Mouse (Mus musculus) heart, embryonic 14.5 days (tissue): Measurements from ENCODE around the gene B4galt3. TPM values are rescaled to one million over a fixed set of nuclear protein-coding genes. Genes with fewer than 3 reads are reported as not detected.

ENCODE experiments used
- ATAC-seq: fragments of 200-750 bp; cut with Nextera tagmentation; 2 replicates; pipeline ENCODE4 v1.8.0; 2017; ENCODE audit warnings: low read depth, moderate TSS enrichment; ENCODE audit not compliant: insufficient number of reproducible peaks, insufficient read depth, low FRiP score
- H3K27ac ChIP-seq, 2 experiments: fragments of 200-500 bp in 1 of 2; fragments of 300-500 bp in 1 of 2; sonication (generic) in 1 of 2; replicated peaks in 1 of 2; 2 replicates each; pipeline ENCODE4 v1.5.1; 2012 to 2014; ENCODE audit warnings: low read depth in 2 of 2, low read length in 2 of 2, control low read depth in 1 of 2, mild to moderate bottlenecking in 1 of 2, mixed read lengths in 1 of 2; ENCODE audit not compliant: control insufficient read depth in 1 of 2, insufficient read depth in 1 of 2
- H3K27me3 ChIP-seq: fragments of 300-500 bp; sonication (generic); 2 replicates; pipeline ENCODE4 v1.6.1; 2014; ENCODE audit warnings: mild to moderate bottlenecking, low read length, control low read depth; ENCODE audit not compliant: control insufficient read depth, insufficient read depth
- H3K36me3 ChIP-seq: fragments of 300-500 bp; sonication (generic); 2 replicates; pipeline ENCODE4 v1.6.1; 2014; ENCODE audit warnings: mild to moderate bottlenecking, control low read depth, low read length, mixed read lengths; ENCODE audit not compliant: control insufficient read depth, insufficient read depth
- H3K4me1 ChIP-seq, 2 experiments: fragments of 200-500 bp in 1 of 2; fragments of 300-500 bp in 1 of 2; sonication (generic) in 1 of 2; 2 replicates each; pipeline ENCODE4 v1.6.1; 2012 to 2014; ENCODE audit warnings: low read length in 2 of 2, control low read depth in 1 of 2, mixed read lengths in 1 of 2; ENCODE audit not compliant: control insufficient read depth in 2 of 2, insufficient read depth in 2 of 2
- H3K4me2 ChIP-seq: fragments of 300-500 bp; sonication (generic); 2 replicates; pipeline ENCODE4 v1.6.1; 2014; ENCODE audit warnings: mild to moderate bottlenecking, low read length
- H3K4me3 ChIP-seq, 2 experiments: fragments of 200-500 bp in 1 of 2; fragments of 300-500 bp in 1 of 2; sonication (generic) in 1 of 2; 2 replicates each; pipeline ENCODE4 v1.5.1; 2012 to 2014; ENCODE audit warnings: low read length in 2 of 2, mild to moderate bottlenecking in 2 of 2, control low read depth in 1 of 2, low read depth in 1 of 2, moderate library complexity in 1 of 2; ENCODE audit not compliant: control insufficient read depth in 1 of 2, insufficient read depth in 1 of 2
- H3K9ac ChIP-seq: fragments of 300-500 bp; sonication (generic); 2 replicates; pipeline ENCODE4 v1.6.1; 2014; ENCODE audit warnings: mild to moderate bottlenecking, low read length
- H3K9me3 ChIP-seq: fragments of 300-500 bp; sonication (generic); 2 replicates; pipeline ENCODE4 v1.6.1; 2016; ENCODE audit warnings: low read length, control low read depth; ENCODE audit not compliant: control insufficient read depth
- WGBS: fragments of 180-500 bp; shearing (Covaris S2); extraction: QIAGEN DNeasy Blood & Tissue Kit; methylation state at CpG from one replicate; pipeline ENCODE4 v1.1.7; 2014; 5-methylcytosine and 5-hydroxymethylcytosine counted together
- polyA plus RNA-seq: library from polyadenylated mRNA; unstranded; fragments of >200 nt; fragmentation: Nextera tagmentation; extraction: Ambion mirVana; gene quantifications from 2 replicates; pipeline ENCODE4 v1.2.1, GENCODE M21; 2014

The B4galt3 gene
- polyA plus RNA-seq, 1 experiment from 2014 or later: 55.6 TPM

DNA sequence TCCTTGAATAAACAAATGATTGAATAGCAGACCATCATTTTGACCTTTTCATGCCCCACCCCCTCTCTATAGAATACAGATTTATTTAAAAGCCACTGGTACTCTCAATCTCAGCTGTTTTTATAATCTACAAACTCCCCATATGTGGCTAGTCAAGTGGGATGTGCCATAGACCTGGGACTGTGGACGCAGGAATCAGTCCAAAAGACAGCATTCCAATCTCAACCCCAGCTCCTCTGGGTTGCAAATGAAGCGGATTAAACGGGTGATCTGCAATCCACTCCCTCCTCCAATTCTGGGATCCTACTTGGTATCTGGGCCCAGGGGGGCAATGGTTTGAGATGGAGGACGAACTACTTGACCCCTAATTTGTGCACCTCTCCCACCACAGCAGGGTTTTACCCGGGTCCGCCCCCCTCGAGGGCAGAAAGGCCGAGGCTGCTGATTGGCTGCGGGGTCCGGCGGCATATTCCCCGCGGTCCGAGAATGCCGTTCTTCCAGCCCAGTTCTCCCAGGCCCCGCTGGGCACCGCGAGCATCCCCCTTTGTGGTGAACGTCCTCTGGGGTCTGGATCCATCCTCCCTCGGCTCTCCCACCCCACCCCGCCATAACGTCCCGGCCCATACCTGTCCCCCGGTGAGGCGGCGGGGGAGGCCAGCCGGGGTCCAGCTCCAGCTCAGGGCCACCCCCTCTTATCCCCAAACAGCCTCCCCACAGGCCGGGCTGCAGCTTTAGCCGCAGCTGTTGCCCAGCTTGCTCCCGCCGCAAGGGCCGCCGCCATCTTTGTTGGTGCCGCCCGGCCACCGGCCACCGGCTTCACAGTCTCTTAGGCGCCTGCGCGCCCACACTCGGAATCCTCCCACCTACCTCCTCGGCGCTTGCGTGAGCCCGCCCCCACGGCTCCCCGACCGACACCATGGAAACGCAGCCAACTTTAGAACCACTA lies 17.3 kb downstream of the B4galt3 start, which contains the start of gene Usp21:
TSS of gene Usp21 (minus strand) at position 856 of the 946 bp plus-strand sequence.
- WGBS: under 1% methylated on average over 49 of the region's 49 CpGs
- peak; percentile 91 for ATAC-seq
- peaks cover 64% of the 10 kb centered on the region for H3K36me3 ChIP-seq
- H3K4me1 ChIP-seq: peaks cover 4 to 17% of the 10 kb centered on the region in 2 experiments
- peak within 1 kb of the TSS; percentile 87 to 92 for H3K27ac ChIP-seq
- H3K4me3 ChIP-seq: peak within 1 kb of the TSS; percentile 80 to 88
- no peaks in the 10 kb centered on the region for H3K9me3 ChIP-seq
- peak within 1 kb of the TSS; percentile 65 for H3K4me2 ChIP-seq
- H3K27me3 ChIP-seq: no peaks in the 10 kb centered on the region
- H3K9ac ChIP-seq: peak within 1 kb of the TSS; percentile 96

DNA sequence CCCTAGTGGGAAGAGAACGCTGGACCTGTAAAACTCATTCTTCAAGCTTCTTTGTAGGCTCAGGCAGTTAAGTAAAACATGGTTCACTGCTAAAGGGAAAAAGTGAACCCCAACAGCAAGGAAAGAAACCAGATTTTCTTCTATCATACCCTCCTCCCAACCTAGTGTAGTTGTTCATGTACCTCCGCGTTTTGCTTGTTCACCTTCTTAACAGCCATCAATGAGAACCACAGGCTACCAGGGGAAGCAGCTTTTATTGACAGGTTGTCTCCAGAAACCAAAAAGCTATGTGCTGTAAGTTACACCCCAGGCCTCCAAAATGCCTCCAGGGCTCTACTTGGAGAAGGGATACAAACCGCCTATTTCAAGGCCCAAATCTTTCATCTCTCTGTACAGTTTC lies 18.2 kb downstream of the B4galt3 start:
- H3K4me3 ChIP-seq: peak overlapping the region in 1 of 2 experiments; percentile 80; a peak in 2 of 4 replicates
- no peak overlapping the region for H3K9ac ChIP-seq
- peaks cover 4 to 18% of the 10 kb centered on the region in 2 experiments for H3K4me1 ChIP-seq
- H3K4me2 ChIP-seq: peak overlapping the region; percentile 65
- no peak for ATAC-seq
- peak overlapping the region in 1 of 2 experiments; percentile 39; a peak in 1 of 4 replicates for H3K27ac ChIP-seq
- 60% methylated on average over 4 of the region's 4 CpGs for WGBS
- H3K9me3 ChIP-seq: no peaks in the 10 kb centered on the region
- H3K36me3 ChIP-seq: peaks cover 55% of the 10 kb centered on the region
- no peaks in the 10 kb centered on the region for H3K27me3 ChIP-seq

DNA sequence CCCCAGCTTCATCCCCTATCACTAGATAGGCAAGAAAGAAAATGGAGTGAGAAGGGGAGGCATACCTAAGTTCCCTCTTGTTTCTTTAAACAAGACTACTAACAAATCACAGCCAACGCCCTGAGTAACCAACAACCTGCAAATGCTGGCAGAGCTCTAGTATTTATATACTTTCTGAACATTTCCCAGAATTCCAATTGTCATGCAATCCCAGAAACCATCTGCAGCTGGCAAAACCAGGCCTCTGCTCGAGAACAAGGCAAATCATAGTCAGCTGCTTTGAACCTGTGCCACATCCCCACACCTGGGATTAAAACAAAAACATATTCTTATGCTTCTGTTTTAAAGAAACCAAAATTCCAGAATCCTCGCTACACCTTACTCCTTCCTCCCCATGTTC lies 23.2 kb downstream of the B4galt3 start:
- Histone ChIP-seq H3K27me3 (peaks cover 12% of the 10 kb centered on the region), H3K4me1 (peaks cover 0 to 7% of the 10 kb centered on the region in 2 experiments; a peak in 3 of 4 replicates), H3K4me2 (peak overlapping the region; percentile 65), H3K9ac (no peak overlapping the region), H3K27ac (no peak overlapping the region), H3K4me3 (peak overlapping the region in 1 of 2 experiments; percentile 85; a peak in 1 of 4 replicates), H3K9me3 (no peaks in the 10 kb centered on the region), H3K36me3 (peaks cover 18% of the 10 kb centered on the region)
- ATAC-seq: no peak
- 90% methylated on average over 3 of the region's 3 CpGs for WGBS

DNA sequence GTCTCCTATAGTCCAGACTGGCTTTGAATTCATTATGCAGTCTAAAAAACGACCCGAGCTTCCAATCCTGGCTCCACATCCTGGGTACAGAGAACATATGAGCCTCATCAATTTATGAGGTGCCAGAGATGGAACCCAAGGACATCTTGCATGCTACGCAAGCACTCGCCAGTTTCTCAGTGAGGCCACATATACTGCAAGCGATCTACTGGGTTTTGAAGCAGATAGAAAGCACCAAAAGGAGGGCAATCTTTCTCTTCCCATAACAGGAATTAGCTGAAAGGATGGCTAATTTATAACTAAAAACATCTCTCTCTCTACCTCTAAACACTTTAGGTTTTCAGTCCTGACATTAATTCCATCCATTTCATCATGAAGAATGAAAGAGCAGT lies 23.8 kb downstream of the B4galt3 start:
- H3K4me2 ChIP-seq: peak overlapping the region; percentile 65
- H3K4me1 ChIP-seq: peaks cover 0 to 5% of the 10 kb centered on the region in 2 experiments; a peak in 2 of 4 replicates
- peak overlapping the region; percentile 93 to 97 for H3K27ac ChIP-seq
- H3K9ac ChIP-seq: peak overlapping the region; percentile 93
- no peak for ATAC-seq
- H3K4me3 ChIP-seq: peak overlapping the region; percentile 85 to 99
- 45% methylated on average over 5 of the region's 5 CpGs for WGBS
- H3K27me3 ChIP-seq: peaks cover 12% of the 10 kb centered on the region
- H3K9me3 ChIP-seq: no peaks in the 10 kb centered on the region
- peaks cover 12% of the 10 kb centered on the region for H3K36me3 ChIP-seq

DNA sequence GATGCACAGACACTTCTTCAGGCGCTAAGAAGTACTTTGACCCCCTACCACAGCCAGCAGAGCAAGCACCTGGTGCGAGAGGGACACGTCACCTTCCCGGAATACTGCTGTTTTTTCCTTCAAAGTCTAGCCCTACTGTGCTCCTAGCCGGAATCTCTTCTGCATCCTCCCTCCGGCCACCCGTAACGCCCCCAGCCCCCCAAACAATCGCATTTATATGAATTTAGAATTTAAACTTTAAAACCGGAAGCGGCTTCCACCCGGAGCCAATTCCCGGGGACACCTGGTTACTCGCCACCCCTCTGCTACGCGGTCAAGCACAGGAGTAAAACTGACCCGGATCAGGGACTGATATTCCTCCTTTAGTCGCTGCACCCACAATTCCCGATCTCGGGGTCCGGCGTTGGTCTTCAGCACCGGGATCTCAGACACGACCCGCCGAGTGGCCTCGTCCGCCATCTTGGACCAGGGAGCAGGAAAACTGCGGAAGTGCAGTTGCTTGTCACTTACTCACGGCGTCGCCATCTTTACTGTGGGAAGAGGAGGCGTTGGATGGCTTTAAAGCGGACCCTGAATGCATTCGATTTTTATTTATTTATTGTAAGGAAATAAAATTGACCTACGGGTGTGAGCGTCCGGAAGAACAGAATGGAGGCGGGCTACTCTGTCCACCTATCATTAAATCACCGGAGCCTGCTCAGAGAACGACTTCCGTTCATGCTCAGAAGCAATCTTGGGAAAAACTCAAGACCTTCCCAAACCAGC lies 24.4 kb downstream of the B4galt3 start, which contains the start of gene Ufc1:
TSS of gene Ufc1 (minus strand) at position 727 of the 765 bp plus-strand sequence.
- Histone ChIP-seq H3K9ac (peak within 1 kb of the TSS; percentile 93), H3K27ac (peak within 1 kb of the TSS; percentile 93 to 97), H3K4me3 (peak within 1 kb of the TSS; percentile 85 to 99), H3K9me3 (no peaks in the 10 kb centered on the region), H3K4me1 (peaks cover 0 to 5% of the 10 kb centered on the region in 2 experiments; a peak in 2 of 4 replicates), H3K36me3 (peaks cover 6% of the 10 kb centered on the region), H3K4me2 (peak within 1 kb of the TSS; percentile 65), H3K27me3 (peaks cover 12% of the 10 kb centered on the region)
- WGBS: under 1% methylated on average over 42 of the region's 42 CpGs
- peak; percentile 59 for ATAC-seq

DNA sequence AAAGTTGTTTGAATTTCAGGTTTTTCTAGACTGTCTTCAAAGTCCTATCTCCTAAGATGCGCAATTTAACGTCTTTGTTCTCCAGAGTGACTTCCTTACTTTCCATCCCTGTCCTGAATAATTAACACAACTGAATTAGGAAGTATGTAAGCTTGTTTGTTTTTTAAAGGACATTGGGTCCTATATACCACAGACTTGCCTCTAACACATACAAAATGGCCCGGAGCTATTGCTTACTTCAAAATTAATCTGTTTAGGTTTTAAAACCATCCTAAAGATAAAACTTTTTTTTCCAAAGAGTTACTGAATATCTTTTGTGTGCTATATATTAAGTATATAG lies 24.9 kb downstream of the B4galt3 start:
- H3K27ac ChIP-seq: peak overlapping the region; percentile 93 to 97
- H3K4me2 ChIP-seq: peak overlapping the region; percentile 65
- no peak for ATAC-seq
- H3K9me3 ChIP-seq: no peaks in the 10 kb centered on the region
- H3K4me3 ChIP-seq: peak overlapping the region; percentile 85 to 99
- H3K36me3 ChIP-seq: peaks cover under 1% of the 10 kb centered on the region
- 18% methylated on average over 3 of the region's 3 CpGs for WGBS
- peaks cover 12% of the 10 kb centered on the region for H3K27me3 ChIP-seq
- peak overlapping the region; percentile 93 for H3K9ac ChIP-seq
- H3K4me1 ChIP-seq: peaks cover 0 to 5% of the 10 kb centered on the region in 2 experiments; a peak in 2 of 4 replicates

DNA sequence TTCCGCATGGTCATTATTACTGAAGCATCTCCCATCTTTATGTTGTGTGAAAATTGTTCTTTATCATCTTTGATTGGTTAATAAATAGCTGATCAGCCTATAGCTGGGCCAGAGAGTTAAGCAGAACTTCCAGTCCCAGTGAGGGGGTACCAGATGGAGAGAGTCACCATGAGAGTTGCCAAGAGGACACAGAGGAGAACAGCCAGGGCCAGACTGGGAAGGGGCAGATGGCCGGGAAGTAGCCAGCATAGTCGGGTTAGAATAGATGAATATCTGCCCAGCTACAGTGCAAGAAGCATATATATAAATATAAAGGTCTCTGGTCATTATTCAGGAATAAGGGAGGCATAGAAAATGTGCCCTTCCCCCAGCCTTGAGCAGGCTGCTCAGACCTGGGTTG lies 28.1 kb downstream of the B4galt3 start:
- no peaks in the 10 kb centered on the region for H3K9me3 ChIP-seq
- H3K27ac ChIP-seq: no peak overlapping the region
- peaks cover 12% of the 10 kb centered on the region for H3K27me3 ChIP-seq
- peaks cover 0 to 5% of the 10 kb centered on the region in 2 experiments; a peak in 2 of 4 replicates for H3K4me1 ChIP-seq
- H3K36me3 ChIP-seq: no peaks in the 10 kb centered on the region
- no peak for ATAC-seq
- H3K4me3 ChIP-seq: no peak overlapping the region
- no peak overlapping the region for H3K4me2 ChIP-seq
- no peak overlapping the region for H3K9ac ChIP-seq
- WGBS: 46% methylated on average over 3 of the region's 3 CpGs
